Mouse (Mus musculus) brown adipose tissue, adult 24 weeks (tissue): ENCODE data around the gene Ficd. TPM values are rescaled to one million over a fixed set of nuclear protein-coding genes. Genes with fewer than 3 reads are reported as not detected.

ENCODE experiments used
- polyA plus RNA-seq: library from polyadenylated mRNA; stranded (reverse); fragments of >200 nt; gene quantifications from 2 replicates; pipeline ENCODE4 v1.2.4, GENCODE M21; 2012; ENCODE audit not compliant: missing spikeins, insufficient read depth, insufficient read length

Ficd gene
- polyA plus RNA-seq, 1 experiment = 4.2 TPM

Other genes with a start within 250 kb of the Ficd start
- gene Wscd2, start 245.5 kb upstream of the Ficd start, polyA plus RNA-seq = 1.9 and 2.0 TPM in 2 replicates
- 10.9 and 17.4 TPM in 2 replicates for gene Cmklr1, start 85.4 kb upstream of the Ficd start, polyA plus RNA-seq
- gene 1700069L16Rik, start 11.0 kb upstream of the Ficd start, polyA plus RNA-seq = not detected in 2 replicates
- 5.9 and 11.4 TPM in 2 replicates for gene Sart3, start 36.7 kb downstream of the Ficd start, polyA plus RNA-seq
- gene Iscu, start 36.9 kb downstream of the Ficd start, polyA plus RNA-seq = 426 and 447 TPM in 2 replicates
- 0.83 and 1.5 TPM in 2 replicates for gene Tmem119, start 64.7 kb downstream of the Ficd start, polyA plus RNA-seq
- 5.5 and 6.0 TPM in 2 replicates for gene Selplg, start 96.8 kb downstream of the Ficd start, polyA plus RNA-seq
- 12.6 and 19.9 TPM in 2 replicates for gene Coro1c, start 173.0 kb downstream of the Ficd start, polyA plus RNA-seq